Mouse (Mus musculus) hindbrain, embryonic 14.5 days (tissue): ENCODE measurements at regions not wholly inside any gene's neighbourhood (a gene's known extent, or its start where the extent isn't known, plus 50 kb on each side); places are given as distances from the start of the nearest gene placed in this dataset.

Experiments
- ATAC-seq: fragments of 200-750 bp; cut with Nextera tagmentation; 2 replicates; pipeline ENCODE4 v1.8.0; 2017; ENCODE audit warnings: moderate number of reproducible peaks, mild to moderate bottlenecking, moderate TSS enrichment, moderate library complexity; ENCODE audit not compliant: low FRiP score
- DNase-seq: peaks from one replicate; pipeline ENCODE4 v3.0.0-alpha.2; 2015; ENCODE audit warnings: low spot score
- H3K27ac ChIP-seq: fragments of 300-500 bp; sonication (generic); 2 replicates; pipeline ENCODE4 v1.5.1; 2014; ENCODE audit warnings: mild to moderate bottlenecking, moderate library complexity
- H3K27me3 ChIP-seq: fragments of 300-500 bp; sonication (generic); 2 replicates; pipeline ENCODE4 v1.6.1; 2014; ENCODE audit warnings: mild to moderate bottlenecking, low read length, mixed read lengths; ENCODE audit not compliant: control insufficient read depth, insufficient read depth
- H3K36me3 ChIP-seq: fragments of 300-500 bp; sonication (generic); replicated peaks from 2 replicates; pipeline ENCODE4 v1.6.1; 2014; ENCODE audit not compliant: control insufficient read depth, insufficient read depth
- H3K4me1 ChIP-seq: fragments of 300-500 bp; sonication (generic); replicated peaks from 2 replicates; pipeline ENCODE4 v1.6.1; 2014; ENCODE audit warnings: antibody characterized with exemption, low read length, mixed read lengths; ENCODE audit not compliant: control insufficient read depth, insufficient read depth
- H3K4me2 ChIP-seq: fragments of 300-500 bp; sonication (generic); replicated peaks from 2 replicates; pipeline ENCODE4 v1.6.1; 2014; ENCODE audit warnings: mild to moderate bottlenecking, moderate library complexity
- H3K4me3 ChIP-seq: fragments of 300-500 bp; sonication (generic); replicated peaks from 2 replicates; pipeline ENCODE4 v1.5.1; 2014; ENCODE audit warnings: mild to moderate bottlenecking, low read length
- H3K9ac ChIP-seq: fragments of 300-500 bp; sonication (generic); 2 replicates; pipeline ENCODE4 v1.6.1; 2014
- H3K9me3 ChIP-seq: fragments of 300-500 bp; sonication (generic); 2 replicates; pipeline ENCODE4 v1.6.1; 2016; ENCODE audit warnings: low read length; ENCODE audit not compliant: control insufficient read depth
- WGBS: fragments of 180-500 bp; shearing (Covaris S2); extraction: QIAGEN DNeasy Blood & Tissue Kit; methylation state at CpG from one replicate; pipeline ENCODE4 v1.1.7; 2014; 5-methylcytosine and 5-hydroxymethylcytosine counted together

- ATAC-seq (no peak), DNase-seq (no peak)
- WGBS: 97% methylated on average over 2 of the region's 2 CpGs
- Histone ChIP-seq H3K9ac (no peak overlapping the region), H3K36me3 (no peaks in the 10 kb centered on the region), H3K4me3 (no peak overlapping the region), H3K9me3 (no peaks in the 10 kb centered on the region), H3K4me2 (no peak overlapping the region), H3K4me1 (no peaks in the 10 kb centered on the region), H3K27ac (no peak overlapping the region), H3K27me3 (no peaks in the 10 kb centered on the region)
Measured at GRCm38 (mm10) chr2:138640654-138641053, 384.3 kb downstream of the Btbd3 start.

- Histone ChIP-seq H3K9ac (no peak overlapping the region), H3K9me3 (no peaks in the 10 kb centered on the region), H3K27me3 (no peaks in the 10 kb centered on the region), H3K4me1 (no peaks in the 10 kb centered on the region), H3K36me3 (no peaks in the 10 kb centered on the region), H3K4me3 (no peak overlapping the region), H3K4me2 (no peak overlapping the region), H3K27ac (no peak overlapping the region)
- DNase-seq (no peak), ATAC-seq (no peak)
- 53% methylated on average over 1 of the region's 1 CpGs for WGBS
Measured at GRCm38 (mm10) chr2:138641335-138641734, 385.0 kb downstream of the Btbd3 start.

- no peaks in the 10 kb centered on the region for H3K9me3 ChIP-seq
- no peak overlapping the region for H3K4me2 ChIP-seq
- no peak overlapping the region for H3K9ac ChIP-seq
- H3K4me3 ChIP-seq: no peak overlapping the region
- H3K36me3 ChIP-seq: no peaks in the 10 kb centered on the region
- 36% methylated on average over 3 of the region's 3 CpGs for WGBS
- ATAC-seq: no peak
- H3K4me1 ChIP-seq: no peaks in the 10 kb centered on the region
- DNase-seq: no peak
- H3K27ac ChIP-seq: no peak overlapping the region
- no peaks in the 10 kb centered on the region for H3K27me3 ChIP-seq
Measured at GRCm38 (mm10) chr2:138648616-138649015, 392.3 kb downstream of the Btbd3 start.

DNA sequence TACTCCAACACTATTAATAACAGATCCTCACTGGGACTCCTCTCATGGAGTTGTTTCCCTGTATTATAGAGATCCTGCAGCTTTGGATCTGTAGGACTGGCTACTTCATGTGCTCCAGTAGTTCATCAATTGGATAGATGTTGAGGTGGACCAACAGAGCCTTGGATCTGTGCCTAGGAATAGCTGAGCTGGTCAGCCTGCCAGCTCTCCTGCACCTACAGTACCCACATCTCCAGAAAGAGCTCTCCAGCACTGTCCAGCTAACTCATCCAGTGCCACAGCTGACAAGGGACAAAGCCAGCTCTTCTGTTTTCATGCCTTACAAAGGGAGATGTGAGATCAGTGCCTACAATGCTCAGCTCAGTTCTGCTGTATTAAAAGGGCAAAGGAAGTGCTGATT is 403.0 kb downstream of the Btbd3 start:
- H3K4me2 ChIP-seq: no peak overlapping the region
- no peaks in the 10 kb centered on the region for H3K36me3 ChIP-seq
- no peak overlapping the region for H3K27ac ChIP-seq
- H3K4me3 ChIP-seq: no peak overlapping the region
- H3K27me3 ChIP-seq: no peaks in the 10 kb centered on the region
- no peak overlapping the region for H3K9ac ChIP-seq
- H3K4me1 ChIP-seq: no peaks in the 10 kb centered on the region
- DNase-seq: no peak
- H3K9me3 ChIP-seq: no peaks in the 10 kb centered on the region
- ATAC-seq: no peak

- ATAC-seq (no peak), DNase-seq (no peak)
- no peak overlapping the region for H3K4me2 ChIP-seq
- no peaks in the 10 kb centered on the region for H3K27me3 ChIP-seq
- H3K9ac ChIP-seq: no peak overlapping the region
- no peak overlapping the region for H3K27ac ChIP-seq
- no peaks in the 10 kb centered on the region for H3K36me3 ChIP-seq
- 0 out of 2 replicates have a peak, but pooled peaks cover 4% of the 10 kb centered on the region for H3K4me1 ChIP-seq
- H3K9me3 ChIP-seq: no peaks in the 10 kb centered on the region
- H3K4me3 ChIP-seq: no peak overlapping the region
Measured at GRCm38 (mm10) chr2:138670307-138670706, 413.9 kb downstream of the Btbd3 start.

DNA sequence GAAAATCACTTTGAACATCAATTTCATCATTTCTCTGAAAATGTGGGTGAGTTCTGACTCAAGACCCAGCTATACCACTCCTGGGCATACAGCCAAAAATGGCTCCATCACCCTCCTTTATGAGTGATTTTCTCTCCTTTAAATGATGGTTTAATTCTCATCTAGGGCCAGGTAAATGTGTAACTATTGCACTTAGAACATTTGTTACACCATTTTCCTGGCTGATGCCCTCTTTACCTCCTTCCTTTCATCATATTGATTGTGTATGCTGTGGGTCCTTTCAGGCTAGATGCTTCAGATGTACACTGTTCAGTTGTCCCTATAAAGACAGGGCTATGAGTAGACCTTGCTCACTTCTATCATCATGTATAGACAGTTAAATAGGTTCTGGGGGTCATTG is 418.4 kb downstream of the Btbd3 start:
- ATAC-seq (no peak), DNase-seq (no peak)
- no peak overlapping the region for H3K4me2 ChIP-seq
- H3K36me3 ChIP-seq: no peaks in the 10 kb centered on the region
- no peaks in the 10 kb centered on the region for H3K27me3 ChIP-seq
- no peaks in the 10 kb centered on the region for H3K9me3 ChIP-seq
- H3K27ac ChIP-seq: no peak overlapping the region
- H3K9ac ChIP-seq: no peak overlapping the region
- 0 out of 2 replicates have a peak, but pooled peaks cover 4% of the 10 kb centered on the region for H3K4me1 ChIP-seq
- H3K4me3 ChIP-seq: no peak overlapping the region

- Histone ChIP-seq H3K4me2 (no peak overlapping the region), H3K27ac (no peak overlapping the region), H3K9ac (no peak overlapping the region), H3K9me3 (no peaks in the 10 kb centered on the region), H3K4me1 (no peaks in the 10 kb centered on the region), H3K36me3 (no peaks in the 10 kb centered on the region), H3K27me3 (no peaks in the 10 kb centered on the region), H3K4me3 (no peak overlapping the region)
- WGBS: 82% methylated on average over 3 of the region's 3 CpGs
- DNase-seq (no peak), ATAC-seq (no peak)
Measured at GRCm38 (mm10) chr2:138675229-138676065, 419.1 kb downstream of the Btbd3 start.

DNA sequence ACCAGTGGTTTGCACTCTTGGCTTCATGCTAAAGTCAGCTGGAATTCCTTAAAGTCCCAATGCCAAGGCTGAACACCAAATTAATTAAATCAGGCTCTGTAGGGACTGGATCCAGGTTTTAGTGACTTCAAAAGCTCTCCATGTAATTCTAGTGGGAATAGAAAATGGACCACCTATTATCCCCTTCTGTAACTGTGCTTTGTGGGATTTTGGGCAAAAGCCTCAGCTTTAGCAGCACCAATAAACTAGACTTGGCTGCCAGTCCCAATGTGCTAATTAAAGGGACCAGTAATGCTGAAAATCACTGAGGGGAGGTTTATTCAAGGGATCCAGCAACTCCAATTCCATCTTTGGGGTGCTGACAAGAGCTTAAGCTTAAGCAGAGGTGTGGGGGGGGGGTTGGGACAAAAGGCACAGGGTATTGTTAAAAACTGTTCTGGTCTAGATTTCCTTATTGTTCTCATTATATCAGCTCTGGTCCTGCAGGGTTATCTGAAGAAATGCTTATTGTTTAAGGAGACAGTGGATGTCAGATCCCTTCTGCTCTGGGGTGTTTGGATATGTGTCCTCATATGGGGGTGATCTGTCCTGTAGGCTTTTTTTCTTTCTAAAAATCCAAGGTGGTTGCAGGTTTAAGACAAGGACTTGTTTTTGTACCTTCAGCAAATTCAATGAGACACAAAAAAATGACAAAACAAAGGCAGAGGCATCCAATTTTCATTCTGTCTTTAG is 431.9 kb downstream of the Btbd3 start:
- H3K4me3 ChIP-seq: no peak overlapping the region
- H3K36me3 ChIP-seq: no peaks in the 10 kb centered on the region
- H3K9me3 ChIP-seq: no peaks in the 10 kb centered on the region
- H3K9ac ChIP-seq: no peak overlapping the region
- DNase-seq (no peak), ATAC-seq (peak; percentile 46; the same call in 1 of the 2 replicates)
- no peaks in the 10 kb centered on the region for H3K4me1 ChIP-seq
- H3K27ac ChIP-seq: no peak overlapping the region
- H3K27me3 ChIP-seq: no peaks in the 10 kb centered on the region
- no peak overlapping the region for H3K4me2 ChIP-seq

DNA sequence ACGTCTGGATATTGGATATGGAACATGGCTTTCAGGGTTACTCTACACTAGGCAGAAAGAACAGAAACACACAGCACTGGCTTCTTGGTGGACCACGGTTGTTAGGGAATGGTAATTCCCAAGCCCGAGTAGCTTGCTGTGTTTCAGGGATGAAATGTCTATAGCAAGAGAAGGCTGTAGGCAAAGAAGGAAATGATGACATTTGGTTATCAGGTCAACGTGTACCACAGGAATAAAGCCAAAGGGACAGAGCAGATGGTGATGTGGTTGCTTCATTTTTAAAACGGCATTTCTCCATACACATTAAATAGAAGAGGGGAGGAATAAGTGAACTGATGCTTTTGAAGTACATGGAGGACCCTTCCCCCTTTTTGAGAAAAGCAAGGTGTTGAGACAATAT is 433.1 kb downstream of the Btbd3 start:
- no peak overlapping the region for H3K9ac ChIP-seq
- ATAC-seq (no peak), DNase-seq (no peak)
- H3K4me3 ChIP-seq: no peak overlapping the region
- no peak overlapping the region for H3K27ac ChIP-seq
- no peaks in the 10 kb centered on the region for H3K36me3 ChIP-seq
- no peaks in the 10 kb centered on the region for H3K4me1 ChIP-seq
- H3K4me2 ChIP-seq: no peak overlapping the region
- no peaks in the 10 kb centered on the region for H3K9me3 ChIP-seq
- WGBS: 90% methylated on average over 5 of the region's 5 CpGs
- no peaks in the 10 kb centered on the region for H3K27me3 ChIP-seq
